Mouse (Mus musculus) lung, postnatal 0 days (tissue): ENCODE results near the gene Cmtm7. TPM values are rescaled to one million over a fixed set of nuclear protein-coding genes. Genes with fewer than 3 reads are reported as not detected.

Source experiments
- ATAC-seq: fragments of 200-750 bp; cut with Nextera tagmentation; 2 replicates; pipeline ENCODE4 v1.8.0; 2017; ENCODE audit warnings: moderate library complexity
- DNase-seq: peaks from one replicate; pipeline ENCODE4 v3.0.0-alpha.2; 2016; ENCODE audit warnings: low spot score
- H3K27ac ChIP-seq: fragments of 300-500 bp; sonication (generic); 2 replicates; pipeline ENCODE4 v1.5.1; 2014; ENCODE audit warnings: antibody characterized with exemption, mild to moderate bottlenecking, low read length, mixed read lengths
- H3K27me3 ChIP-seq: fragments of 300-500 bp; sonication (generic); replicated peaks from 2 replicates; pipeline ENCODE4 v1.6.1; 2014; ENCODE audit warnings: low read length, mixed read lengths; ENCODE audit not compliant: insufficient read depth
- H3K36me3 ChIP-seq: fragments of 300-500 bp; sonication (generic); 2 replicates; pipeline ENCODE4 v1.6.1; 2014; ENCODE audit warnings: low read length, mixed read lengths; ENCODE audit not compliant: insufficient read depth
- H3K4me1 ChIP-seq: fragments of 300-500 bp; sonication (generic); 2 replicates; pipeline ENCODE4 v1.6.1; 2014; ENCODE audit warnings: antibody characterized with exemption, low read depth, low read length, mixed read lengths; ENCODE audit not compliant: insufficient read depth
- H3K4me2 ChIP-seq: fragments of 300-500 bp; sonication (generic); replicated peaks from 2 replicates; pipeline ENCODE4 v1.6.1; 2014; ENCODE audit warnings: low read depth, mild to moderate bottlenecking, low read length, moderate library complexity, mixed read lengths
- H3K4me3 ChIP-seq: fragments of 300-500 bp; sonication (generic); 2 replicates; pipeline ENCODE4 v1.5.1; 2014; ENCODE audit warnings: low read depth, low read length
- H3K9ac ChIP-seq: fragments of 300-500 bp; sonication (generic); replicated peaks from 2 replicates; pipeline ENCODE4 v1.6.1; 2014; ENCODE audit warnings: low read depth, mild to moderate bottlenecking
- H3K9me3 ChIP-seq: fragments of 300-500 bp; sonication (generic); 2 replicates; pipeline ENCODE4 v1.6.1; 2016; ENCODE audit warnings: low read length, mixed read lengths
- CTCF ChIP-seq: IDR thresholded peaks from 2 replicates; pipeline ENCODE4 v1.5.1; 2016; ENCODE audit warnings: antibody characterized with exemption, mild to moderate bottlenecking
- EP300 ChIP-seq: IDR thresholded peaks from 2 replicates; pipeline ENCODE4 v1.6.1; 2016; ENCODE audit warnings: antibody characterized with exemption, mild to moderate bottlenecking, control low read depth
- WGBS: fragments of 180-500 bp; shearing (Covaris S2); extraction: QIAGEN DNeasy Blood & Tissue Kit; methylation state at CpG from one replicate; pipeline ENCODE4 v1.1.7; 2014; 5-methylcytosine and 5-hydroxymethylcytosine counted together
- polyA plus RNA-seq: library from polyadenylated mRNA; unstranded; fragments of >200 nt; fragmentation: Nextera tagmentation; extraction: Ambion mirVana; gene quantifications from 2 replicates; pipeline ENCODE4 v1.2.1, GENCODE M21; 2015

Gene Cmtm7
- polyA plus RNA-seq, 1 experiment from 2014 or later = 74.8 TPM

GRCm38 (mm10) chr9:114707805-114708204, 73.9 kb downstream of the Cmtm7 start:
- H3K9ac ChIP-seq = no peak overlapping the region
- ATAC-seq = no peak; the same call in 1 of the 2 replicates
- H3K27me3 ChIP-seq = no peaks in the 10 kb centered on the region
- peak; percentile 23 for DNase-seq
- TF ChIP-seq CTCF (no peak), EP300 (no peak)
- 73% methylated on average over 4 of the region's 4 CpGs for WGBS
- H3K9me3 ChIP-seq = no peaks in the 10 kb centered on the region
- H3K27ac ChIP-seq = no peak overlapping the region
- peaks cover 18% of the 10 kb centered on the region; the same call in 1 of the 2 replicates for H3K36me3 ChIP-seq
- H3K4me3 ChIP-seq = no peak overlapping the region
- H3K4me2 ChIP-seq = no peak overlapping the region
- H3K4me1 ChIP-seq = no peaks in the 10 kb centered on the region

Other genes starting within 250 kb of the Cmtm7 start
- 0.30 and 0.32 TPM in 2 replicates for gene Trim71, start 217.5 kb downstream of the Cmtm7 start, polyA plus RNA-seq
- 30.8 and 34.1 TPM in 2 replicates for gene Cnot10, start 141.7 kb downstream of the Cmtm7 start, polyA plus RNA-seq
- 44.5 and 48.1 TPM in 2 replicates for gene Dync1li1, start 93.1 kb downstream of the Cmtm7 start, polyA plus RNA-seq
- gene Cmtm6, start 50.7 kb downstream of the Cmtm7 start, polyA plus RNA-seq = 85.5 and 88.8 TPM in 2 replicates
- 130 and 147 TPM in 2 replicates for gene Cmtm8, start 62.3 kb upstream of the Cmtm7 start, polyA plus RNA-seq
- 12.7 and 13.7 TPM in 2 replicates for gene Gpd1l, start 152.1 kb upstream of the Cmtm7 start, polyA plus RNA-seq
- 2.2 and 2.6 TPM in 2 replicates for gene Osbpl10, start 196.7 kb upstream of the Cmtm7 start, polyA plus RNA-seq
- 620 and 625 TPM in 2 replicates for gene Rps27rt, start 200.9 kb upstream of the Cmtm7 start, polyA plus RNA-seq